Comparison of ENCODE assay signal across 9 mouse cellular contexts in genomic region chr2:31263746-31264378, GRCm38 (mm10). TPM values are rescaled to one million over a fixed set of nuclear protein-coding genes. Genes with fewer than 3 reads are reported as not detected.
A peak's percentile ranks its signal among the peaks of the same experiment; 100 is the strongest.
DNase-seq lines count a peak whose midpoint lies in the region; ATAC-seq lines count a peak whose summit lies in the region.
"Had no signal": no experiment of that assay in that cellular context is flagged by ENCODE, and none has a peak within 500 bp of the region (broad histone marks: within the 10 kb centered on the region; RNA-seq: fewer than 3 reads in every experiment).

No protein-coding gene starts in this region.

- peaks cover 76% of the 10 kb centered on the region for H3K4me1 ChIP-seq in hindbrain, embryonic 15.5 days (replicated peaks)
- H3K4me1 ChIP-seq in midbrain, embryonic 14.5 days (ENCODE audit: control insufficient read depth, insufficient read depth, low read length) = peaks cover 54% of the 10 kb centered on the region

- 28% methylated on average over 10 of the region's 10 CpGs for WGBS in hindbrain, embryonic 15.5 days
- WGBS in midbrain, embryonic 14.5 days = 45% methylated on average over 10 of the region's 10 CpGs

- ATAC-seq in hindbrain, embryonic 15.5 days (ENCODE audit: low FRiP score, low read depth) = peak; percentile 74
- ATAC-seq in midbrain, embryonic 14.5 days (ENCODE audit: low FRiP score, low TSS enrichment) = peak; percentile 35; the same call in 1 of the 2 replicates
- ATAC-seq in erythroblast, adult 5-6 weeks (replicated peaks; ENCODE audit: low FRiP score, poor library complexity, severe bottlenecking) = no peak

- peak overlapping the region; percentile 83 for H3K27ac ChIP-seq in hindbrain, embryonic 15.5 days (replicated peaks)
- H3K27ac ChIP-seq in midbrain, embryonic 14.5 days (replicated peaks; ENCODE audit: low read depth, low read length) = peak overlapping the region; percentile 46

- H3K4me2 ChIP-seq in hindbrain, embryonic 15.5 days = peak overlapping the region; percentile 8
- no peak overlapping the region for H3K4me2 ChIP-seq in midbrain, embryonic 14.5 days (ENCODE audit: low read length)

- H3K4me3 ChIP-seq in hindbrain, embryonic 15.5 days = no peak overlapping the region
- H3K4me3 ChIP-seq in midbrain, embryonic 14.5 days (replicated peaks; ENCODE audit: low read depth, low read length) = no peak overlapping the region
- H3K4me3 ChIP-seq: megakaryocyte, embryonic 14.5 days had no signal

- DNase-seq in adrenal gland, adult 2 months = peak; percentile 80
- peak; percentile 96 to 98 for DNase-seq in cerebellum, postnatal 14 days
- peak; percentile 84 for DNase-seq in gastrocnemius, postnatal 14 days
- DNase-seq in left cerebral cortex, adult 11 months (ENCODE audit: low spot score) = peak; percentile 80
- peak; percentile 87 for DNase-seq in midbrain, embryonic 14.5 days
- peak; percentile 61 for DNase-seq in testis, postnatal 14 days (ENCODE audit: low spot score)

- no peaks in the 10 kb centered on the region for H3K9me3 ChIP-seq in hindbrain, embryonic 15.5 days
- H3K9me3 ChIP-seq in midbrain, embryonic 14.5 days (ENCODE audit: control insufficient read depth, low read length) = no peaks in the 10 kb centered on the region

- no peaks in the 10 kb centered on the region for H3K36me3 ChIP-seq in hindbrain, embryonic 15.5 days
- 0 out of 2 replicates have a peak, but pooled peaks cover 3% of the 10 kb centered on the region for H3K36me3 ChIP-seq in midbrain, embryonic 14.5 days (ENCODE audit: control insufficient read depth, insufficient read depth, low read length)

- intact Hi-C loops in gastrocnemius, postnatal 14 days (cut with DNase I; ENCODE audit: low total_unique reads) = no loop called here

- H3K9ac ChIP-seq in hindbrain, embryonic 15.5 days = no peak overlapping the region
- H3K9ac ChIP-seq in midbrain, embryonic 14.5 days (replicated peaks; ENCODE audit: low read length) = no peak overlapping the region; the same call in 1 of the 2 replicates

- H3K27me3 ChIP-seq in hindbrain, embryonic 15.5 days = no peaks in the 10 kb centered on the region
- H3K27me3 ChIP-seq in midbrain, embryonic 14.5 days (ENCODE audit: control insufficient read depth, insufficient read depth, low read length) = no peaks in the 10 kb centered on the region

RNA-seq across cellular contexts. Expression of gene Ncs1, which starts 18.2 kb away (rescaled TPM):
- 10 to 100 TPM in 1 of 2 experiments, 1 to 10 TPM in 1; 3.0 to 12.8 TPM for total RNA-seq in adrenal gland, adult 2 months (2021)
- 2.9 and 3.9 TPM in 2 replicates for polyA plus RNA-seq in adrenal gland, adult 2 months (2012; rRNA removed)
- 10 to 100 TPM in 1 of 2 experiments, 1 to 10 TPM in 1; 6.1 to 12.0 TPM for total RNA-seq in gastrocnemius, postnatal 14 days (2021)
- polyA plus RNA-seq in hindbrain, embryonic 15.5 days (2015; fragmentation: Nextera tagmentation; extraction: Ambion mirVana) = 168 and 183 TPM in 2 replicates
- 167 and 185 TPM in 2 replicates for polyA plus RNA-seq in midbrain, embryonic 14.5 days (2014; fragmentation: Nextera tagmentation; extraction: Ambion mirVana)
- total RNA-seq in erythroblast, adult 5-6 weeks (2015; ENCODE audit: low replicate concordance) = not detected in 2 replicates
- total RNA-seq in erythroblast, adult 5-6 weeks (2017; ENCODE audit: low replicate concordance) = not detected in 2 replicates

RNA-seq across cellular contexts. Expression of gene Hmcn2, which starts 50.4 kb away (rescaled TPM):
- total RNA-seq in adrenal gland, adult 2 months (2021) = under 1 TPM; 0.93 to 0.95 TPM
- 8.3 and 9.4 TPM in 2 replicates for polyA plus RNA-seq in adrenal gland, adult 2 months (2012; rRNA removed)
- total RNA-seq in gastrocnemius, postnatal 14 days (2021) = 10 to 100 TPM; 44.0 to 45.2 TPM
- polyA plus RNA-seq in hindbrain, embryonic 15.5 days (2015; fragmentation: Nextera tagmentation; extraction: Ambion mirVana) = 0.24 and 0.27 TPM in 2 replicates
- polyA plus RNA-seq in midbrain, embryonic 14.5 days (2014; fragmentation: Nextera tagmentation; extraction: Ambion mirVana) = 0.08 and 0.22 TPM in 2 replicates
- total RNA-seq in erythroblast, adult 5-6 weeks (2015; ENCODE audit: low replicate concordance) = not detected in 2 replicates
- not detected in 2 replicates for total RNA-seq in erythroblast, adult 5-6 weeks (2017; ENCODE audit: low replicate concordance)

Comparison
In these comparisons a context has a peak if more than half of its experiments do, and no peak if none do; other contexts are left out.
1. RNA of gene Hmcn2, which starts 50.4 kb away (total RNA-seq): 44.0 to 45.2 TPM in gastrocnemius, postnatal 14 days; 0.93 to 0.95 TPM in adrenal gland, adult 2 months and not detected in erythroblast, adult 5-6 weeks; every median in the first group is over 10 times any median in the second.
2. Peak in every context shown above with its lines, with median percentiles within 50 percentile points of each other: DNase-seq.